ENCODE assay signal across 14 mouse cellular contexts in genomic region chr8:83140701-83141111, GRCm38 (mm10). TPM values are rescaled to one million over a fixed set of nuclear protein-coding genes. Genes with fewer than 3 reads are reported as not detected.
A peak's percentile ranks its signal among the peaks of the same experiment; 100 is the strongest.
DNase-seq lines count a peak whose midpoint lies in the region; ATAC-seq and TF ChIP-seq lines count a peak whose summit lies in the region.
"Had no signal": no experiment of that assay in that cellular context is flagged by ENCODE, and none has a peak within 500 bp of the region (broad histone marks: within the 10 kb centered on the region; RNA-seq: fewer than 3 reads in every experiment).

No protein-coding gene starts in this region.

- H3K4me3 ChIP-seq in brown adipose tissue, adult 24 weeks (ENCODE audit: insufficient read depth, low read depth, low read length) = no peak overlapping the region
- H3K4me3 ChIP-seq in lung, embryonic 15.5 days = no peak overlapping the region
- H3K4me3 ChIP-seq in forebrain, postnatal 0 days (ENCODE audit: low read depth, low read length) = no peak overlapping the region
- H3K4me3 ChIP-seq: limb, embryonic 12.5 days had no signal

- no peaks in the 10 kb centered on the region for H3K27me3 ChIP-seq in lung, embryonic 15.5 days
- no peaks in the 10 kb centered on the region for H3K27me3 ChIP-seq in forebrain, postnatal 0 days (ENCODE audit: insufficient read depth, low read length)
- H3K27me3 ChIP-seq: limb, embryonic 12.5 days had no signal

- peak; percentile 49 for DNase-seq in layer of hippocampus, adult 9-11 months
- DNase-seq in layer of hippocampus, postnatal 25 days (ENCODE audit: extremely low spot score in 1 of 2, low spot score in 1 of 2) = no peak
- DNase-seq in retina, postnatal 1 day = peak; percentile 55
- DNase-seq in forebrain, postnatal 0 days = no peak
- DNase-seq in thymus, postnatal 10 days (ENCODE audit: low spot score in 2 of 2) = no peak
- DNase-seq in c-Kit-positive CD71-positive TER-119-positive erythroid progenitor cells, embryonic 14.5 days (ENCODE audit: low spot score) = no peak
- DNase-seq: cerebellum, adult 11-12 months; right cerebral cortex, adult 18-20 months had no signal

- ATAC-seq in lung, embryonic 15.5 days (ENCODE audit: borderline replicate concordance, extremely low read depth, low FRiP score, low TSS enrichment) = no peak
- ATAC-seq in forebrain, postnatal 0 days = no peak
- ATAC-seq: forebrain, embryonic 16.5 days had no signal

- peak overlapping the region; percentile 45; the same call in 1 of the 2 replicates for H3K27ac ChIP-seq in brown adipose tissue, adult 24 weeks (replicated peaks; ENCODE audit: low read depth, low read length)
- 0 out of 2 replicates have a peak overlapping the region, but pooled peaks have one; percentile 24 for H3K27ac ChIP-seq in lung, embryonic 15.5 days
- H3K27ac ChIP-seq in forebrain, postnatal 0 days (ENCODE audit: low read depth, low read length) = no peak overlapping the region
- H3K27ac ChIP-seq: limb, embryonic 12.5 days had no signal

- WGBS in lung, embryonic 15.5 days = 65% methylated on average over 3 of the region's 3 CpGs
- 82% methylated on average over 3 of the region's 3 CpGs for WGBS in forebrain, postnatal 0 days

- no peak overlapping the region for H3K9ac ChIP-seq in lung, embryonic 15.5 days
- no peak overlapping the region for H3K9ac ChIP-seq in forebrain, postnatal 0 days
- H3K9ac ChIP-seq: limb, embryonic 12.5 days had no signal

- no peak overlapping the region for H3K4me2 ChIP-seq in lung, embryonic 15.5 days
- H3K4me2 ChIP-seq in forebrain, postnatal 0 days (ENCODE audit: low read depth) = no peak overlapping the region
- H3K4me2 ChIP-seq: limb, embryonic 12.5 days had no signal

- no peaks in the 10 kb centered on the region for H3K9me3 ChIP-seq in lung, embryonic 15.5 days
- no peaks in the 10 kb centered on the region for H3K9me3 ChIP-seq in forebrain, postnatal 0 days (ENCODE audit: low read length)
- H3K9me3 ChIP-seq: limb, embryonic 12.5 days had no signal

- TF ChIP-seq CTCF in forebrain, postnatal 0 days (IDR thresholded peaks at IDR 0.05; ENCODE audit: low read depth) = no peak

- H3K4me1 ChIP-seq in brown adipose tissue, adult 24 weeks (ENCODE audit: control insufficient read depth, insufficient read depth, insufficient read length, low read length) = peaks cover 3% of the 10 kb centered on the region; the same call in 1 of the 2 replicates
- peaks cover 7% of the 10 kb centered on the region; the same call in 1 of the 2 replicates for H3K4me1 ChIP-seq in lung, embryonic 15.5 days
- H3K4me1 ChIP-seq in forebrain, postnatal 0 days (ENCODE audit: insufficient read depth) = no peaks in the 10 kb centered on the region
- H3K4me1 ChIP-seq: limb, embryonic 12.5 days had no signal

- H3K36me3 ChIP-seq in lung, embryonic 15.5 days = no peaks in the 10 kb centered on the region
- no peaks in the 10 kb centered on the region for H3K36me3 ChIP-seq in forebrain, postnatal 0 days (ENCODE audit: insufficient read depth)
- H3K36me3 ChIP-seq: limb, embryonic 12.5 days had no signal

RNA-seq across cellular contexts. Expression of gene Tbc1d9, which starts 24.4 kb away (rescaled TPM):
- total RNA-seq in layer of hippocampus, postnatal 25 days (2021) = 10 to 100 TPM; 66.7 to 70.1 TPM
- polyA plus RNA-seq in brown adipose tissue, adult 24 weeks (2012; ENCODE audit: insufficient read depth, insufficient read length, missing spikeins) = 1.2 and 3.1 TPM in 2 replicates
- polyA plus RNA-seq in lung, embryonic 15.5 days (2015; fragmentation: Nextera tagmentation; extraction: Ambion mirVana) = 1.7 and 2.0 TPM in 2 replicates
- total RNA-seq in forebrain, postnatal 0 days (2014; rRNA removed) = 83.4 and 107 TPM in 2 replicates
- 12.4 and 17.1 TPM in 2 replicates for polyA plus RNA-seq in forebrain, postnatal 0 days (2015; fragmentation: Nextera tagmentation; extraction: Ambion mirVana)

RNA-seq across cellular contexts. Expression of gene Gm10645, which starts 25.3 kb away (rescaled TPM):
- total RNA-seq in layer of hippocampus, postnatal 25 days (2021) = 1 to 10 TPM; 1.2 TPM
- not detected in 2 replicates for polyA plus RNA-seq in brown adipose tissue, adult 24 weeks (2012; ENCODE audit: insufficient read depth, insufficient read length, missing spikeins)
- 1.2 and 1.4 TPM in 2 replicates for polyA plus RNA-seq in lung, embryonic 15.5 days (2015; fragmentation: Nextera tagmentation; extraction: Ambion mirVana)
- total RNA-seq in forebrain, postnatal 0 days (2014; rRNA removed) = 1.9 and 3.2 TPM in 2 replicates
- polyA plus RNA-seq in forebrain, postnatal 0 days (2015; fragmentation: Nextera tagmentation; extraction: Ambion mirVana) = 7.5 and 8.8 TPM in 2 replicates
- total RNA-seq: heart, adult 8-10 months had no signal
- polyA plus RNA-seq: testis, adult 2 months had no signal

Comparison
In these comparisons a context has a peak if more than half of its experiments do, and no peak if none do; other contexts are left out.
1. DNase-seq: peak in layer of hippocampus, adult 9-11 months (single experiment) and retina, postnatal 1 day (single experiment); none in layer of hippocampus, postnatal 25 days (0 of 2), forebrain, postnatal 0 days (single experiment), thymus, postnatal 10 days (0 of 2) and c-Kit-positive CD71-positive TER-119-positive erythroid progenitor cells, embryonic 14.5 days (single experiment).